Mouse (Mus musculus): ENCODE data around the gene Polr2l. TPM values are rescaled to one million over a fixed set of nuclear protein-coding genes. Genes with fewer than 3 reads are reported as not detected.

Polr2l gene
- 21.1 TPM for polyA plus RNA-seq (2017; shearing (Covaris generic))

DNA sequence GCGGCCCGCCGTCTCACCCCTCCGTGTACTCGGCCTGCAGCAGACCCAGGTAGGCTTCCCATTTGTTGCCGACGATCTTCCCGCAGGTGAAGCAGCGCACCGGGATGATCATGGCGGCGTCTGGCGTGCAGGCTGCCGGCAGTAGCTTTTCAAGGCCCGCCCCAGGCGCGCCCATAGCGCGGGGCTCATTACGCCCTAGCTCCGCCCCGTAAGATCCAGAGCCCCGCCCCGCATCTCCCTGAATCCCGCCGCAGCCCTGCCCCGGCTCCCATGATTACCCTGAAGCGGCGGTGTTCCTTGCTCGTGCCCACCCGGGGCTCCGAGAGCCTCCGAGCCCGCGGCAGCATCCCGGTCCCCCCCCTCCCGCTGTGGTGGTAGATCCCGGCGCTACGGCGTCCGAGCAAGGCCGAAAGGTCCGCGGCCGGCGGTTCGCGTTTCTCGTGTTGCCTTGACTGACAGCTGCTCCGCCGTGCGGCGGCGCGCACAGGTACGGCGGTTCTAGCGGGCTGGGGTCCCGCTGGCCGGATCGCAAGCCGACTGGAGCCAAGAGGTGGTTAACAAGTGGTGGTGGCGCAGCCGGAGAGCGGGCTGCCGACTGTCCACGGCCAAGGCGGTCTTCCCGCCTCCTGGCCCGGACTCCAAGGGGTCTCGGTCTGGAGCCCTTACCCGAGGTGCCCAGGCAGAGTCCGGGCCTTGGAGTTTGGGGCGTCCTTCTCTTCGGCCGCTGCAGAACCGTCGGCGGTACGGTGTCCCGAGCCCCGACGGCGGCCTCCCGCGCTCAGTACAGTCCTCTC is at the start of gene Polr2l, which contains the start of gene Tspan4:
Gene Polr2l, minus strand, starts transcription at position 122 of the 794 bp plus-strand sequence.
Gene Tspan4, plus strand, starts transcription at position 230 of the 794 bp plus-strand sequence.

DNA sequence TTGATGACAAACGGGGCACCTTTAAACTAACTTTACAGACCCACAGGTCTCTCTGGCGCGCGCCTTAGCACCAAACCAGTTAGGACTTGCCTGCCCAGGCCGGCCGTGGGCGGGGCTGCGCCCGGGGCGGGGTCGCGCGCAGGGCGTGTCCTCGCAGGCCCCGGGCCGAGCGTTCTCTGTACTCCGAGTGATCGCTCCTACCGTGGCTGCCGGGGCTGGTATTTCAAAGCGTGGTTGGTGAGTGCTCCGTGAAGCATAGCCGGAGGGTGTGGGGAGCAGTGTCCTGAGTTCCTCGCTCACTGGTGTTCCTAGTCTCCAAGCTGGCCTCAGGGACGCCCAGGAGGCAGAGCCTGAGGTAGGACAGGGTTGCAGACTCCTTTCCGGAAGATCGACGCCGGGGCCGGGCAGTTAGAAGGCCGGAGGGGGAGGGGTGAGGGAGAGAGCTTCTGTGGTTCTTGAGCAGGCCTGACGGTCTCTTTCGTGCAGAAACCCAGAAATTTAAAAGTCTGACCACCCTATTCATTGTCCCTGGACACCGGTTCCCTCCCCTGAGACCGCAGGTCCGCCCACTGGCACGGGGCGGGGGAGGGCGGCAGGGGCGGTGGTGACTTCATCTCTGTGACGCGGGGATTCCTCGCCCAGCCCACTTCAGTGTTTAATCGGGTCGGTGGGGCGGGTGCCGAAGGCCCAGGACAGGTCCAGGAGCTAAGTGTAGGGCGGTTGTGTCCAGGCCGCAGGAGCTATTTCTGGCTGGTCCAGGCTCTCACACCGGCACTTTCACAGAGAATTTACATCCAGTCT is 7.5 kb downstream of the Polr2l start, which contains the start of gene Cd151:
Gene Cd151, plus strand, starts transcription at position 163 of the 801 bp plus-strand sequence.

DNA sequence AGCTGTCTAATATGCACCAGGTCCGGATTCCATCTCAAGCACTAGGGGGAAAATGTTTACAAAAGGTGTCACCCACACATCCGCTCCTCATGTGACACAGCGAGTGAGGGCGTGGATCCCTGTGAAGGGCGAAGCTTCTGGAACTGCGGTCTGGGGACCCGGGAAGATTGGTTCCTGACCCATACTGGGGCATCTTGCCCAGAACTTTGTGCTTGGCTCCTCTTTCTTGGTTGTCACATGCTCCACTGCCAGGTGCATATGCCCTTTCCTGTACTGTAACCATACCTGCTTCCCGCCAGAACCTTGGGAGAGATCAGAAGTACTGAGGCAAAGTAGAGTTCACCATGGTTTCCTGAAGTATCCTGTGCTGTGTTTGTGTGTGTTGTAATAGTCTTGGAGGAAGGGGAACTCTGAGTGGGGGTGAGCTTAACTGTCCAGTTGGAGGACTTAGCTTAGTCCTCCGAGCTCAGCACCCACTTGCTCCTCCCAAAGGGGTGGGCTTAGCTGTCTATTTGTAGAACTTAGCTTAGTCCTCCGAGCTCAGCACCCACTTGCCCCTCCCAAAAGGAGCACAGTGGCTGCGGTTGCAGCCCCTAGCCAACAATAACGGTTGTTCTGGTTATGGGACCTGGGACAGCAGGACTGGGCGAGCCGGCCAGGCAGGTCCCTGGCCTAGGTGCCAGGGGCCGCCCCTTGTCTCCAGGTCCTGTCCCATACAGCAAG is 14.4 kb downstream of the Polr2l start, which contains the start of gene Cracr2b:
Gene Cracr2b, plus strand, starts transcription at position 704 of the 723 bp plus-strand sequence.

DNA sequence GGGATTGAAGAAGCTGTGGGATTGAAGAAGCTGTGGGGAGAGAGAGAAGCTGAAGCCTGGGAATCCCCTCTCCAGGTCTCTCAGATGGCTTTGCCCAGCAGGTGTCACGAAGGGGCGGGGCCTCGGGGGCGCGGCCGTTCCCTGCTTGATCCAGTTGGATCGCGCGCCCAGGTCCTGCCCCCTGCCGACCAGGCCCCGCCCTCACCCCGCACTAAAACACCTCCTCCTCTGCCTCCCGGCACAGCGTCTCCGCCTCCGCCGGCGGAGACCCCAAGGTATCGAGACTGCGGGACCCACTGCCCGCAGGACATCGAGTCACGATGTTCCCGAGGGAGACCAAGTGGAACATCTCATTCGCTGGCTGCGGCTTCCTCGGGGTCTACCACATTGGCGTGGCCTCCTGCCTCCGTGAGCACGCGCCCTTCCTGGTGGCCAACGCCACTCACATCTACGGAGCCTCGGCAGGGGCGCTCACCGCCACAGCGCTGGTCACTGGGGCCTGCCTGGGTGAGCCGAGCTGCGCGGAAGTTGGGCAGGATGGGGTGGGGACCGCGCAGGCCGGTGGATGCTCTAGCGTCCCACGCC is 19.9 kb downstream of the Polr2l start, which contains the start of gene Pnpla2:
Gene Pnpla2, plus strand, starts transcription at position 232 of the 585 bp plus-strand sequence.

DNA sequence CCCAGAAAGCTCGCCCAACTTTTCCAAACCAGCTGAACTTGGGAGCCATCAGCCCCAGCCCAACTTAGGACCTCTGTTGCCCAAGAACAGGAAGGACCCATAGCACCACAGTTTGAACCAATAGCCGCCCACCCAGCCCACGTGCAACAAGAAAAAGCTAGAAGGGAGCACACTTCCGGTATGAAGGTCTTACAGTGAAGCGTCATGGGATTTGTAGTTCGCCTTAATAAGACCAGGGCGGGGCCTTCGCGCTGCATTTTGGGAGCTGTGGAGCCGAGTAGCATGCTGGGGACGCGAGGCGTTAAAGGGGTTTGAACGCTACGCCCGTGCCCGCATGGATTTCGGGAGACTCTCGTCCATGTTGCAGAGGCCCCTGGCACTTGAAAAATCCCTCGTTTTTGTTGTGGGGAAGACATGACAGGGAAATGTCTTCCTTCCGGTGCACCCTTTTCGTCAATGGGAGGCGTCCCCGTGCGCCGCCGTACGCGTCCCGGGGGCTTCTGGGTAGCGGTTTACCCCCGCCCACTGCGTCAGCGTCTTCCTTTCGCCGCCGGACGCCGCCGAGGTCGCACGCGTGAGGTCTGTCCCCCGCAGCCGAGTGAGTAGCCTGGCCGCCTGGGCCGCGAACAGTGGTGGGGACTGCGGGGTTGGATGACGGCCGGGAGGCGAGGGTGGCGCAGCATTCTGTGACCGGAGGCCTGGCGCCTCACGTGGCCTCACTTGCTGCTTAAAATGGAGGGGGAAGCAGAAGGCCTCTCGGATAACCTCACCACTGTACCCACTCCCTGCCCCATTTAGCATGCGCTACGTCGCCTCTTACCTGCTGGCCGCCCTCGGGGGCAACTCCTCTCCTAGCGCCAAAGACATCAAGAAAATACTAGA is 27.6 kb downstream of the Polr2l start, which contains the start of gene Rplp2:
Gene Rplp2, plus strand, starts transcription at position 261 of the 882 bp plus-strand sequence.

DNA sequence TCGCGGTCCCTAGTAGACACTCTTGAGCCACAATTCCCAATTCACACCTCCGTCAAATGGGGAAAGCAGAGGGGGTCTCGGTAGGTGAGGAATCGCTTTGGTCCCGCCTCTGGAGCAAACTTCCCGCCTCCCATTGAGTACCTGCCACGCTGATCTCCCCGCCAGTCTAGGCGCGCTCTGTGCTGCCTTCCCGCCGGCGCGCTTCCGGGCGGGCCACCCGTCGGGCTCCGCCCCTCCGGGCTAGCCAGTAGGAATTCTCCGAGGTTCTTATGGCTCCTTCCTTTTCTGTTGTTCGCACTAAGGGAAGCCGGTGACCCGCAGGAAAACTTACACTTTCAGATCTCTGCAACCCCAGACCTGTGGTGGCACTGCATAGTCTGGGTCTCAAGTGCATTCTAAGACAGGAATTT is 31.1 kb downstream of the Polr2l start, which contains the start of gene Pidd1:
Gene Pidd1, minus strand, starts transcription at position 198 of the 410 bp plus-strand sequence.

DNA sequence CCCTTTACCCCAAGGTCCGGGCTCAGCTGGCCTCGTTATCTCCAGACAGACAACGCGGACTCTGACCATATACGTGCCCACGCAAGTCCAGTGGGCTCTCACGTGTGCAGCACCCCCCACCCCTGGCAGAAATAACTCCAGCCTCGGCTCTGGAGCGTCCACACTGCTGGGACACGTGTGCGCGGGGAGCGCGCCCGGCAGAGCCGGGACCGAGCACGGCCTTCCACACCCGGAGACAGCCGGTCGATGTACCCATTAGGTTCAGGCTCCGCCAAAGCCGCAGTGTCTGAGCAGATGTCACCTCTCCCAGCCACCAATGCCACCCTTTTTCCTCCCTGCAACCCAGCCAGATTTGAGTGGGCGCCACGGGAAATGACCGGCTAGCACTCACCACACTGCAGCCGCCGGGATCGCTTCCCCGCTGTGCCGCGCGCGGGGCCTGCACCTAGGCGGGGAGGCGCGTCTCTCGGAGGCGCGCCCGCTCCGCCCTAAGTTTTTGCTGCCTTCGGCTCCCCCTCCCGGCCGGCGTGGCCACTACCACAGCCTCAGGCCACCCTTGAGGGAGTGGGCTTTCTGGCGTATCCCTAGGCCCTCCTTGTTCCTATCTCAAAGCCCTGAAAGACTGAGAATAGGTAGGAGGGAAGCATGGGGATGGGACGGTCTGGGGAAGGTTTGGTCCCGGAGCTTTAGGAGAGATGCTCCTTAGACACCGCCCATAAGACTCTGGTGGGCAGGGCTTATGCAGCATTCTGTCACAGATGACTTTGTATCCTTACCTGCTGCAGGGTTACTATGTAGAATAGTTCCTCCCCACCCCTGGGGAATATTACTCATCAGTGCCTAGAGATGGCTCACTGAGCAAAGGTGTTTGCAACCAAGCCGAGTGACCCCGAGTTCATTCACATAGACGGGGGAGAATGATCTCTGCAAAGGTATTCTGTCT is 37.5 kb downstream of the Polr2l start, which contains the start of gene Slc25a22:
Gene Slc25a22, minus strand, starts transcription at position 715 of the 943 bp plus-strand sequence.

DNA sequence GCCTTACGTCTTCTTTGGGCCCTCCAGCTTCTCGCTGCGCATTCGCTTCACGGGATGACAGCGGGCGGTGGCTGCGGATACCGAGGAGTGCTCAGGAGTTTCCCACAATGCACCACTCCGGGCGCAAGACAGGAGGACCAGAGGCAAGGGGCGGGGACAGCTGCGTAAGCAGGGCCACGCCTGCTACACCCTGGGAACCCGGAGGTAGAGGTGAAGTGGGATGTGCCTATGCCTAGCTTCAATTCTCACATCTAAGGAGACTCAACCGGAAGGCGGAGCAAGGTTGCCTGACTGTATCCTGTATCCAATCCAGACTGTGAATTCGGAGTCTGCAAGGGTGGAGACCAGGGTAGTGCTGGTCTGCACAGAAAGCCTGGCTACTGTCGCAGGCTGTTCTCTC is 45.6 kb downstream of the Polr2l start, which contains the start of gene Cend1:
Gene Cend1, minus strand, starts transcription at position 182 of the 400 bp plus-strand sequence.

Other genes starting within 250 kb of the Polr2l start
- 81.8 TPM for gene Phrf1, start 246.3 kb downstream of the Polr2l start, polyA plus RNA-seq (2017; shearing (Covaris generic))
- gene Irf7, start 208.7 kb downstream of the Polr2l start, polyA plus RNA-seq (2017; shearing (Covaris generic)): 210 TPM
- gene Cdhr5, start 198.3 kb downstream of the Polr2l start, polyA plus RNA-seq (2017; shearing (Covaris generic)): not detected
- gene Sct, start 196.0 kb downstream of the Polr2l start, polyA plus RNA-seq (2017; shearing (Covaris generic)): not detected
- not detected for gene Drd4, start 183.1 kb downstream of the Polr2l start, polyA plus RNA-seq (2017; shearing (Covaris generic))
- gene Deaf1, start 147.4 kb downstream of the Polr2l start, polyA plus RNA-seq (2017; shearing (Covaris generic)): 52.5 TPM
- 21.2 TPM for gene Tmem80, start 147.4 kb downstream of the Polr2l start, polyA plus RNA-seq (2017; shearing (Covaris generic))
- gene Eps8l2, start 136.3 kb downstream of the Polr2l start, polyA plus RNA-seq (2017; shearing (Covaris generic)): not detected
- gene Taldo1, start 82.9 kb downstream of the Polr2l start, polyA plus RNA-seq (2017; shearing (Covaris generic)): 199 TPM
- gene Gatd1, start 61.0 kb downstream of the Polr2l start, polyA plus RNA-seq (2017; shearing (Covaris generic)): 24.6 TPM
- gene Cend1, start 45.6 kb downstream of the Polr2l start, polyA plus RNA-seq (2017; shearing (Covaris generic)): not detected
- gene Slc25a22, start 37.2 kb downstream of the Polr2l start, polyA plus RNA-seq (2017; shearing (Covaris generic)): 50.9 TPM
- 3.6 TPM for gene Pidd1, start 31.1 kb downstream of the Polr2l start, polyA plus RNA-seq (2017; shearing (Covaris generic))
- 1,923 TPM for gene Rplp2, start 27.8 kb downstream of the Polr2l start, polyA plus RNA-seq (2017; shearing (Covaris generic))
- 131 TPM for gene Pnpla2, start 19.9 kb downstream of the Polr2l start, polyA plus RNA-seq (2017; shearing (Covaris generic))
- 0.66 TPM for gene Cracr2b, start 14.0 kb downstream of the Polr2l start, polyA plus RNA-seq (2017; shearing (Covaris generic))
- 2.5 TPM for gene Cd151, start 7.7 kb downstream of the Polr2l start, polyA plus RNA-seq (2017; shearing (Covaris generic))
- gene Tspan4, start 108 bp upstream of the Polr2l start, polyA plus RNA-seq (2017; shearing (Covaris generic)): 0.44 TPM
- gene Chid1, start 64.7 kb upstream of the Polr2l start, polyA plus RNA-seq (2017; shearing (Covaris generic)): 11.3 TPM
- gene Ap2a2, start 87.0 kb upstream of the Polr2l start, polyA plus RNA-seq (2017; shearing (Covaris generic)): 47.9 TPM
- gene Muc6, start 180.2 kb upstream of the Polr2l start, polyA plus RNA-seq (2017; shearing (Covaris generic)): 0.27 TPM
- not detected for gene Muc2, start 215.2 kb upstream of the Polr2l start, polyA plus RNA-seq (2017; shearing (Covaris generic))

Measured in effector memory CD4-positive, alpha-beta T cell, adult 5 months (primary cell).